Mouse (Mus musculus) left cerebral cortex, postnatal 25 days (tissue): ENCODE measurements around the gene Elavl1. TPM values are rescaled to one million over a fixed set of nuclear protein-coding genes. Genes with fewer than 3 reads are reported as not detected.
A peak's percentile ranks its signal among the peaks of the same experiment; 100 is the strongest.
"Not testable (repeated sequence)": the region's sequence is repeated elsewhere in the genome, so short reads cannot be mapped to it uniquely, and the experiment has no call there.

Experiments used
- DNase-seq, 2 experiments: peaks; one replicate each; pipeline ENCODE4 v3.0.0; 2022; ENCODE audit warnings: low spot score in 2 of 2, mixed read lengths in 1 of 2
- intact Hi-C: fragments of 180-260 bp; cut with DNase I; formaldehyde crosslinking; loops from one replicate; pipeline ENCODE4 v1.15.1; 2025
- total RNA-seq, 2 experiments: library from RNA; stranded (reverse); gene quantifications; 2 replicates each; pipeline ENCODE4 v1.2.3; 2021

Elavl1 gene
- total RNA-seq: 10 to 100 TPM; 72.2 to 76.6 TPM

- intact Hi-C loops: loop anchor here (2.0 to 10.0 kb wide), 3 partner anchors 48 to 160 kb away; partner anchors contain the start of genes Evi5l, Snapc2 and Timm44
- DNase-seq: peak; percentile 99
Observed at GRCm38 (mm10) chr8:4324983-4325750, at the start of gene Elavl1, which contains the start of gene Ccl25. TSS of gene Elavl1 (minus strand) at chr8:4325413. TSS of gene Ccl25 (plus strand) at chr8:4325210.

GRCm38 (mm10) chr8:4372657-4373056 is 47.4 kb upstream of the Elavl1 start:
- intact Hi-C loops: loop anchor here (5.0 kb wide), 2 partner anchors 120 to 230 kb away; partner anchors contain the start of gene Snapc2
- DNase-seq: no peak

- DNase-seq: peak; percentile 8 to 40
- intact Hi-C loops: loop anchor here (5.0 kb wide), 2 partner anchors 118 to 228 kb away; partner anchors contain the start of gene Snapc2
Observed at GRCm38 (mm10) chr8:4370078-4370477, 44.9 kb upstream of the Elavl1 start.

- no peak for DNase-seq
- intact Hi-C loops: no loop called here
Observed at GRCm38 (mm10) chr8:4368470-4368869, 43.3 kb upstream of the Elavl1 start.

- peak; percentile 36 to 40 for DNase-seq
- intact Hi-C loops: no loop called here
Observed at GRCm38 (mm10) chr8:4367808-4368207, 42.6 kb upstream of the Elavl1 start.

GRCm38 (mm10) chr8:4366189-4366588 is 41.0 kb upstream of the Elavl1 start:
- no peak for DNase-seq
- intact Hi-C loops: no loop called here

- no peak for DNase-seq
- intact Hi-C loops: no loop called here
Observed at GRCm38 (mm10) chr8:4360922-4361321, 35.7 kb upstream of the Elavl1 start.

GRCm38 (mm10) chr8:4359362-4359761 is 34.1 kb upstream of the Elavl1 start:
- DNase-seq: no peak
- intact Hi-C loops: no loop called here

GRCm38 (mm10) chr8:4355455-4355854 is 30.2 kb upstream of the Elavl1 start:
- DNase-seq: no peak
- intact Hi-C loops: no loop called here

- intact Hi-C loops: no loop called here
- no peak for DNase-seq
Observed at GRCm38 (mm10) chr8:4354516-4354915, 29.3 kb upstream of the Elavl1 start.

GRCm38 (mm10) chr8:4353741-4354140 is 28.5 kb upstream of the Elavl1 start:
- intact Hi-C loops: no loop called here
- DNase-seq: no peak

GRCm38 (mm10) chr8:4352562-4352961 is 27.3 kb upstream of the Elavl1 start:
- intact Hi-C loops, DNase-seq: not testable (repeated sequence)

- intact Hi-C loops: no loop called here
- no peak for DNase-seq
Observed at GRCm38 (mm10) chr8:4350618-4351017, 25.4 kb upstream of the Elavl1 start.

GRCm38 (mm10) chr8:4349335-4349734 is 24.1 kb upstream of the Elavl1 start:
- intact Hi-C loops: no loop called here

GRCm38 (mm10) chr8:4348275-4348674 is 23.1 kb upstream of the Elavl1 start:
- intact Hi-C loops: no loop called here
- DNase-seq: no peak

More at GRCm38 (mm10) chr8:4349335-4349734, 24.1 kb upstream of the Elavl1 start:
- no peak for DNase-seq

GRCm38 (mm10) chr8:4347661-4348060 is 22.4 kb upstream of the Elavl1 start:
- no peak for DNase-seq
- intact Hi-C loops: no loop called here

- no peak for DNase-seq
- intact Hi-C loops: no loop called here
Observed at GRCm38 (mm10) chr8:4340207-4340606, 15.0 kb upstream of the Elavl1 start.

- intact Hi-C loops: no loop called here
- no peak for DNase-seq
Observed at GRCm38 (mm10) chr8:4335678-4336077, 10.5 kb upstream of the Elavl1 start.

- intact Hi-C loops: no loop called here
- no peak for DNase-seq
Observed at GRCm38 (mm10) chr8:4333966-4334365, 8.8 kb upstream of the Elavl1 start.

- no peak for DNase-seq
- intact Hi-C loops: loop anchor here (10.0 kb wide), 1 partner anchor 164 kb away; the partner anchor contains the start of gene Evi5l
Observed at GRCm38 (mm10) chr8:4329000-4329399, 3.8 kb upstream of the Elavl1 start.

GRCm38 (mm10) chr8:4325751-4326036 is 481 bp upstream of the Elavl1 start:
- intact Hi-C loops: loop anchor here (2.0 to 10.0 kb wide), 2 partner anchors 73 to 161 kb away; partner anchors contain the start of genes Evi5l and Snapc2
- no peak for DNase-seq
